Mouse (Mus musculus): ENCODE measurements at regions not wholly inside any gene's neighbourhood (a gene's known extent, or its start where the extent isn't known, plus 50 kb on each side); places are given as distances from the start of the nearest gene placed in this dataset.

- TF ChIP-seq POLR2A (IDR thresholded peaks at IDR 0.05; ENCODE audit: low read depth, low read length) (no peak), CTCF (conservative IDR thresholded peaks at IDR 0.05; ENCODE audit: insufficient read depth, insufficient read length, low read depth, low read length) (no peak)
Observed at GRCm38 (mm10) chr5:148760108-148760507, 169.0 kb downstream of the Katnal1 start.
